Mouse (Mus musculus) CH12.LX (cell line): ENCODE data around the gene Stard7. TPM values are rescaled to one million over a fixed set of nuclear protein-coding genes. Genes with fewer than 3 reads are reported as not detected.

Source experiments
- DNase-seq: peaks from one replicate; pipeline ENCODE4 v3.0.0-alpha.2; 2013; ENCODE audit errors: extremely low read depth
- H3K27ac ChIP-seq: 2 replicates; pipeline ENCODE4 v1.5.1; 2012; ENCODE audit warnings: low read depth, mild to moderate bottlenecking, control low read depth, moderate library complexity; ENCODE audit not compliant: insufficient read depth
- H3K27me3 ChIP-seq: replicated peaks from 2 replicates; pipeline ENCODE3; 2012; ENCODE audit warnings: inconsistent platforms
- H3K36me3 ChIP-seq, 2 experiments: replicated peaks in 1 of 2; 2 replicates each; pipeline versions ENCODE3 to v1.6.1; 2012; ENCODE audit warnings: inconsistent platforms in 1 of 2, low read length in 1 of 2, mild to moderate bottlenecking in 1 of 2, mixed read lengths in 1 of 2, moderate library complexity in 1 of 2; ENCODE audit not compliant: control insufficient read depth in 1 of 2, insufficient read depth in 1 of 2
- H3K4me1 ChIP-seq, 2 experiments: 2 replicates each; pipeline ENCODE4 v1.6.1; 2012; ENCODE audit warnings: inconsistent platforms in 1 of 2, moderate library complexity in 1 of 2; ENCODE audit not compliant: insufficient read depth in 2 of 2, control insufficient read depth in 1 of 2
- H3K4me2 ChIP-seq: 2 replicates; pipeline ENCODE4 v1.6.1; 2012; ENCODE audit warnings: low read depth, mild to moderate bottlenecking, control low read depth; ENCODE audit not compliant: poor library complexity, insufficient read depth, severe bottlenecking
- H3K4me3 ChIP-seq, 3 experiments: fragments of 150-350 bp in 1 of 3; sonication (generic) in 1 of 3; replicated peaks in 1 of 3; 2 replicates each; pipeline versions ENCODE3 to v1.5.1; 2011 to 2012; ENCODE audit warnings: low read depth in 2 of 3, low read length in 2 of 3, mild to moderate bottlenecking in 2 of 3, moderate library complexity in 2 of 3, control low read depth in 1 of 3, improper control_type of control experiment in 1 of 3, inconsistent platforms in 1 of 3, mixed read lengths in 1 of 3; ENCODE audit not compliant: poor library complexity in 1 of 3
- H3K79me2 ChIP-seq: replicated peaks from 2 replicates; pipeline ENCODE4 v1.6.1; 2012; ENCODE audit warnings: mild to moderate bottlenecking, moderate library complexity; ENCODE audit not compliant: control insufficient read depth, poor library complexity, insufficient read depth, severe bottlenecking; ENCODE audit errors: extremely low read depth
- H3K9ac ChIP-seq: 2 replicates; pipeline ENCODE4 v1.6.1; 2012; ENCODE audit warnings: low read depth, mild to moderate bottlenecking, control low read depth, moderate library complexity; ENCODE audit not compliant: insufficient read depth
- H3K9me3 ChIP-seq: replicated peaks from 2 replicates; pipeline ENCODE3; 2012; ENCODE audit warnings: low read length, inconsistent platforms, mixed read lengths
- BHLHE40 ChIP-seq: IDR thresholded peaks from 2 replicates; pipeline ENCODE4 v1.6.1; 2011; ENCODE audit warnings: mild to moderate bottlenecking, low read depth, low read length, improper control_type of control experiment
- CHD1 ChIP-seq: IDR thresholded peaks from 2 replicates; pipeline ENCODE4 v1.6.1; 2012; ENCODE audit warnings: low read depth, low read length, improper control_type of control experiment, inconsistent platforms
- CHD2 ChIP-seq: IDR thresholded peaks from 2 replicates; pipeline ENCODE4 v1.6.1; 2011; ENCODE audit warnings: low read length, improper control_type of control experiment
- CTCF ChIP-seq, 2 experiments: IDR thresholded peaks in 1 of 2; conservative IDR thresholded peaks in 1 of 2; 2 replicates each; pipeline ENCODE4 v1.5.1; 2011 to 2012; ENCODE audit warnings: low read depth in 2 of 2, low read length in 2 of 2, improper control_type of control experiment in 1 of 2, inconsistent platforms in 1 of 2, mild to moderate bottlenecking in 1 of 2, moderate library complexity in 1 of 2
- ELF1 ChIP-seq: IDR thresholded peaks from 2 replicates; pipeline ENCODE4 v1.6.1; 2014; ENCODE audit warnings: low read depth, mild to moderate bottlenecking, inconsistent platforms, low read length, improper control_type of control experiment
- EP300 ChIP-seq: IDR thresholded peaks from 2 replicates; pipeline ENCODE4 v1.6.1; 2011; ENCODE audit warnings: low read length, improper control_type of control experiment
- ETS1 ChIP-seq: conservative IDR thresholded peaks from 2 replicates; pipeline ENCODE4 v1.6.1; 2012; ENCODE audit warnings: low read depth, mild to moderate bottlenecking, inconsistent platforms, low read length, improper control_type of control experiment, moderate library complexity
- GABPA ChIP-seq: IDR thresholded peaks from 2 replicates; pipeline ENCODE4 v1.6.1; 2012; ENCODE audit warnings: low read depth, low read length, improper control_type of control experiment, inconsistent platforms; ENCODE audit not compliant: insufficient replicate concordance
- HCFC1 ChIP-seq: IDR thresholded peaks from 2 replicates; pipeline ENCODE4 v1.6.1; 2012; ENCODE audit warnings: low read depth, mild to moderate bottlenecking, inconsistent platforms, low read length, improper control_type of control experiment
- IRF4 ChIP-seq: IDR thresholded peaks from 2 replicates; pipeline ENCODE4 v1.6.1; 2014; ENCODE audit warnings: low read depth, mild to moderate bottlenecking, inconsistent platforms, low read length, improper control_type of control experiment
- JUN ChIP-seq: IDR thresholded peaks from 2 replicates; pipeline ENCODE4 v1.6.1; 2011; ENCODE audit warnings: low read depth, mild to moderate bottlenecking, low read length, improper control_type of control experiment, moderate library complexity; ENCODE audit not compliant: insufficient read depth
- JUND ChIP-seq: conservative IDR thresholded peaks from 2 replicates; pipeline ENCODE4 v1.6.1; 2011; ENCODE audit warnings: low read depth, low read length, improper control_type of control experiment
- KAT2A ChIP-seq: IDR thresholded peaks from 2 replicates; pipeline ENCODE4 v1.6.1; 2012; ENCODE audit warnings: low read length, improper control_type of control experiment, inconsistent platforms; ENCODE audit not compliant: insufficient replicate concordance
- MAFK ChIP-seq: IDR thresholded peaks from 2 replicates; pipeline ENCODE4 v1.6.1; 2011; ENCODE audit warnings: low read length, improper control_type of control experiment; ENCODE audit not compliant: insufficient replicate concordance
- MAX ChIP-seq: IDR thresholded peaks from 2 replicates; pipeline ENCODE4 v1.6.1; 2011; ENCODE audit warnings: low read length, improper control_type of control experiment
- MAZ ChIP-seq: IDR thresholded peaks from 2 replicates; pipeline ENCODE4 v1.6.1; 2012; ENCODE audit warnings: low read depth, mild to moderate bottlenecking, inconsistent platforms, low read length, improper control_type of control experiment, moderate library complexity
- MEF2A ChIP-seq: IDR thresholded peaks from 2 replicates; pipeline ENCODE4 v1.6.1; 2014; ENCODE audit warnings: low read depth, mild to moderate bottlenecking, inconsistent platforms, low read length, improper control_type of control experiment, borderline replicate concordance
- MXI1 ChIP-seq: IDR thresholded peaks from 2 replicates; pipeline ENCODE4 v1.6.1; 2011; ENCODE audit warnings: mild to moderate bottlenecking, low read depth, low read length, improper control_type of control experiment
- MYC ChIP-seq: IDR thresholded peaks from 2 replicates; pipeline ENCODE4 v1.6.1; 2011; ENCODE audit warnings: low read depth, mild to moderate bottlenecking, improper control_type of control experiment, low read length
- NELFE ChIP-seq: IDR thresholded peaks from 2 replicates; pipeline ENCODE4 v1.6.1; 2011; ENCODE audit warnings: low read depth, low read length, improper control_type of control experiment
- NRF1 ChIP-seq: IDR thresholded peaks from 2 replicates; pipeline ENCODE4 v1.6.1; 2014; ENCODE audit warnings: low read depth, mild to moderate bottlenecking, inconsistent platforms, low read length, improper control_type of control experiment, moderate library complexity
- PAX5 ChIP-seq: IDR thresholded peaks from 2 replicates; pipeline ENCODE4 v1.6.1; 2012; ENCODE audit warnings: low read length, inconsistent platforms, mixed read lengths
- POLR2A ChIP-seq: IDR thresholded peaks from 2 replicates; pipeline ENCODE4 v1.6.1; 2011; ENCODE audit warnings: low read depth, mild to moderate bottlenecking, improper control_type of control experiment, low read length
- POLR2AphosphoS2 ChIP-seq: IDR thresholded peaks from 2 replicates; pipeline ENCODE4 v1.6.1; 2011; ENCODE audit warnings: low read depth, low read length, improper control_type of control experiment
- RAD21 ChIP-seq: IDR thresholded peaks from 2 replicates; pipeline ENCODE4 v1.6.1; 2011; ENCODE audit warnings: low read depth, mild to moderate bottlenecking, low read length, improper control_type of control experiment, moderate library complexity
- RCOR1 ChIP-seq: conservative IDR thresholded peaks from 2 replicates; pipeline ENCODE4 v1.6.1; 2012; ENCODE audit warnings: low read depth, mild to moderate bottlenecking, inconsistent platforms, low read length, improper control_type of control experiment
- SIN3A ChIP-seq: IDR thresholded peaks from 2 replicates; pipeline ENCODE4 v1.6.1; 2012; ENCODE audit warnings: low read length, improper control_type of control experiment, inconsistent platforms
- SMC3 ChIP-seq: IDR thresholded peaks from 2 replicates; pipeline ENCODE4 v1.6.1; 2011; ENCODE audit warnings: low read depth, low read length, improper control_type of control experiment
- TBP ChIP-seq: conservative IDR thresholded peaks from 2 replicates; pipeline ENCODE4 v1.6.1; 2011; ENCODE audit warnings: low read depth, low read length, improper control_type of control experiment
- TCF12 ChIP-seq: IDR thresholded peaks from 2 replicates; pipeline ENCODE4 v1.6.1; 2014; ENCODE audit warnings: low read depth, mild to moderate bottlenecking, inconsistent platforms, low read length, improper control_type of control experiment
- UBTF ChIP-seq: IDR thresholded peaks from 2 replicates; pipeline ENCODE4 v1.6.1; 2012; ENCODE audit warnings: low read depth, mild to moderate bottlenecking, inconsistent platforms, low read length, improper control_type of control experiment, moderate library complexity
- USF1 ChIP-seq: IDR thresholded peaks from 2 replicates; pipeline ENCODE4 v1.6.1; 2014; ENCODE audit warnings: low read depth, mild to moderate bottlenecking, inconsistent platforms, low read length, improper control_type of control experiment
- ZC3H11A ChIP-seq: IDR thresholded peaks from 2 replicates; pipeline ENCODE4 v1.6.1; 2012; ENCODE audit warnings: low read depth, mild to moderate bottlenecking, inconsistent platforms, low read length, improper control_type of control experiment
- ZMIZ1 ChIP-seq: IDR thresholded peaks from 2 replicates; pipeline ENCODE4 v1.6.1; 2012; ENCODE audit warnings: low read depth, mild to moderate bottlenecking, inconsistent platforms, low read length, improper control_type of control experiment
- ZNF384 ChIP-seq: IDR thresholded peaks from 2 replicates; pipeline ENCODE4 v1.6.1; 2012; ENCODE audit warnings: low read depth, low read length, improper control_type of control experiment, inconsistent platforms
- dilution Hi-C: fragments of 300-500 bp; cut with MboI; formaldehyde crosslinking; loops from 2 replicates; pipeline ENCODE4 v1.14.3; 2020; ENCODE audit warnings: low sequenced_read_pairs; ENCODE audit not compliant: extremely low pct_unique_long_range_greater_than_20kb, extremely low pct_ligation_motif_present
- in situ Hi-C: fragments of 300-500 bp; cut with MboI; formaldehyde crosslinking; loops from 3 replicates; pipeline ENCODE4 v1.14.3; 2019; ENCODE audit warnings: low sequenced_read_pairs, low pct_ligation_motif_present, low pct_unique_long_range_greater_than_20kb, mixed read lengths
- polyA plus RNA-seq: library from polyadenylated mRNA; unstranded; fragments of >175 nt; gene quantifications from 2 replicates; pipeline ENCODE4 v1.2.1, GENCODE M21; 2012; ENCODE audit warnings: low read depth; ENCODE audit not compliant: insufficient read length
- total RNA-seq, 2 experiments: library from RNA; depleted of rRNA; stranded (reverse); fragments of 300-350 nt in 1 of 2; fragments of >200 nt in 1 of 2; gene quantifications; 2 replicates each; pipeline ENCODE4 v1.2.3; 2012 to 2014

Gene Stard7
- total and polyA plus RNA-seq, 3 experiments = 69.0 to 122 (median 80.6) TPM

- TF ChIP-seq PAX5 (no peak), BHLHE40 (peak; percentile 82), RAD21 (no peak), ZMIZ1 (no peak; the same call in 1 of the 2 replicates)
- TF ChIP-seq, all 38 proteins: peak for 24
Measured at GRCm38 (mm10) chr2:127333945-127334603, 64.1 kb downstream of the Stard7 start (continued).

GRCm38 (mm10) chr2:127335078-127335541 lies 65.1 kb downstream of the Stard7 start:
- peaks cover 17% of the 10 kb centered on the region for H3K79me2 ChIP-seq
- peak overlapping the region; percentile 98 for H3K27ac ChIP-seq
- H3K4me2 ChIP-seq = peak overlapping the region; percentile 91
- peak; percentile 94 for DNase-seq
- dilution Hi-C loops = no loop called here
- H3K36me3 ChIP-seq = peaks cover 2 to 35% of the 10 kb centered on the region in 2 experiments
- H3K9ac ChIP-seq = no peak overlapping the region; the same call in 1 of the 2 replicates
- no peaks in the 10 kb centered on the region for H3K27me3 ChIP-seq
- H3K9me3 ChIP-seq = no peaks in the 10 kb centered on the region
- H3K4me3 ChIP-seq = peak overlapping the region in 1 of 3 experiments; percentile 19
- peaks cover 32 to 52% of the 10 kb centered on the region in 2 experiments for H3K4me1 ChIP-seq
- in situ Hi-C loops = no loop called here
- no peak for TF ChIP-seq CTCF (conservative IDR thresholded peaks at IDR 0.05 in 1 of 2, IDR thresholded peaks at IDR 0.05 in 1 of 2; ENCODE audit: low read depth in 2 of 2, low read length in 2 of 2)
- peak; percentile 33 for TF ChIP-seq MYC
- TF ChIP-seq POLR2AphosphoS2 = no peak
- TF ChIP-seq JUND = no peak; the same call in 1 of the 2 replicates
- TF ChIP-seq ETS1 = peak; percentile 89
- TF ChIP-seq MXI1 = peak; percentile 64
- no peak for TF ChIP-seq ZC3H11A
- TF ChIP-seq JUN = no peak
- TF ChIP-seq NELFE = no peak
- TF ChIP-seq KAT2A = 0 out of 2 replicates have a peak, but pooled peaks have one; percentile 61
- TF ChIP-seq SMC3 = no peak
- no peak for TF ChIP-seq GABPA
- peak; percentile 9; the same call in 1 of the 2 replicates for TF ChIP-seq HCFC1
- TF ChIP-seq USF1 = peak; percentile 49
- TF ChIP-seq TBP = no peak
- TF ChIP-seq TCF12 = peak; percentile 85
- no peak; the same call in 1 of the 2 replicates for TF ChIP-seq RAD21
- TF ChIP-seq EP300 = peak; percentile 64
- peak; percentile 4; the same call in 1 of the 2 replicates for TF ChIP-seq ZNF384
- peak; percentile 83 for TF ChIP-seq MEF2A
- peak; percentile 99 for TF ChIP-seq BHLHE40
- peak; percentile 81; the same call in 1 of the 2 replicates for TF ChIP-seq CHD2
- TF ChIP-seq POLR2A = peak; percentile 32; the same call in 1 of the 2 replicates
- TF ChIP-seq ELF1 = no peak
- no peak; the same call in none of the 2 replicates for TF ChIP-seq MAX
- peak; percentile 68 for TF ChIP-seq IRF4
- no peak for TF ChIP-seq UBTF
- peak; percentile 91 for TF ChIP-seq MAZ
- no peak for TF ChIP-seq NRF1
- peak; percentile 62; the same call in 1 of the 2 replicates for TF ChIP-seq SIN3A
- TF ChIP-seq MAFK = 0 out of 2 replicates have a peak, but pooled peaks have one; percentile 39
- TF ChIP-seq CHD1 = peak; percentile 48; the same call in 1 of the 2 replicates
- no peak for TF ChIP-seq PAX5
- TF ChIP-seq RCOR1 = peak; percentile 25; the same call in 1 of the 2 replicates
- TF ChIP-seq ZMIZ1 = peak; percentile 38; the same call in 1 of the 2 replicates
